Mouse (Mus musculus): ENCODE data around the gene Tnks2. TPM values are rescaled to one million over a fixed set of nuclear protein-coding genes. Genes with fewer than 3 reads are reported as not detected.

Tnks2 gene
- total RNA-seq (2021), result 100 to 1,000 TPM; 106 to 115 TPM
- long read RNA-seq, experiment 1, full-length matches to known transcripts, result 7 of 39 reads
- long read RNA-seq, experiment 1, partial matches to known transcripts, result 11 of 39 reads
- long read RNA-seq, experiment 1, other reads (novel, unspliced or antisense), result 21 of 39 reads
- long read RNA-seq, experiment 2, full-length matches to known transcripts, result 8 of 39 reads
- long read RNA-seq, experiment 2, partial matches to known transcripts, result 22 of 39 reads
- long read RNA-seq, experiment 2, other reads (novel, unspliced or antisense), result 9 of 39 reads

GRCm38 (mm10) chr19:36833788-36834531 lies at the start of gene Tnks2:
Gene Tnks2 (plus strand): TSS chr19:36834232.
- intact Hi-C loops (cut with DNase I), result loop anchor here (2.0 kb wide), 1 partner anchor 17 kb away; no protein-coding TSS in a partner anchor
- DNase-seq, result peak; percentile 95 to 96

GRCm38 (mm10) chr19:36789873-36790733 lies 43.9 kb upstream of the Tnks2 start:
- intact Hi-C loops (cut with DNase I), result no loop called here
- no peak for DNase-seq

GRCm38 (mm10) chr19:36792589-36792988 lies 41.4 kb upstream of the Tnks2 start:
- intact Hi-C loops (cut with DNase I), result no loop called here
- no peak for DNase-seq

GRCm38 (mm10) chr19:36793450-36793849 lies 40.6 kb upstream of the Tnks2 start:
- no peak for DNase-seq
- intact Hi-C loops (cut with DNase I), result no loop called here

GRCm38 (mm10) chr19:36794008-36794407 lies 40.0 kb upstream of the Tnks2 start:
- DNase-seq, result no peak
- intact Hi-C loops (cut with DNase I), result no loop called here

- DNase-seq, result no peak
Measured at GRCm38 (mm10) chr19:36795277-36795676, 38.8 kb upstream of the Tnks2 start.

GRCm38 (mm10) chr19:36796931-36797330 lies 37.1 kb upstream of the Tnks2 start:
- no peak for DNase-seq
- intact Hi-C loops (cut with DNase I), result no loop called here

More at GRCm38 (mm10) chr19:36795277-36795676, 38.8 kb upstream of the Tnks2 start:
- intact Hi-C loops (cut with DNase I), result no loop called here

- intact Hi-C loops (cut with DNase I), result no loop called here
- no peak for DNase-seq
Measured at GRCm38 (mm10) chr19:36800288-36800687, 33.7 kb upstream of the Tnks2 start.

GRCm38 (mm10) chr19:36801856-36802641 lies 32.0 kb upstream of the Tnks2 start:
- DNase-seq, result no peak
- intact Hi-C loops (cut with DNase I), result no loop called here

- intact Hi-C loops (cut with DNase I), result no loop called here
- DNase-seq, result no peak
Measured at GRCm38 (mm10) chr19:36803403-36803802, 30.6 kb upstream of the Tnks2 start.

- intact Hi-C loops (cut with DNase I), result no loop called here
- DNase-seq, result no peak
Measured at GRCm38 (mm10) chr19:36806842-36807241, 27.2 kb upstream of the Tnks2 start.

- intact Hi-C loops (cut with DNase I), result no loop called here
- no peak for DNase-seq
Measured at GRCm38 (mm10) chr19:36808426-36809105, 25.5 kb upstream of the Tnks2 start.

GRCm38 (mm10) chr19:36809476-36810168 lies 24.4 kb upstream of the Tnks2 start:
- intact Hi-C loops (cut with DNase I), result no loop called here
- DNase-seq, result no peak

GRCm38 (mm10) chr19:36812011-36812410 lies 22.0 kb upstream of the Tnks2 start:
- intact Hi-C loops (cut with DNase I), result no loop called here
- DNase-seq, result no peak

GRCm38 (mm10) chr19:36815396-36816271 lies 18.4 kb upstream of the Tnks2 start:
- intact Hi-C loops (cut with DNase I), result loop anchor here (2.0 to 5.0 kb wide), 3 partner anchors 19 to 107 kb away; partner anchors contain the start of gene Tnks2
- no peak for DNase-seq

- DNase-seq, result no peak
- intact Hi-C loops (cut with DNase I), result loop anchor here (5.0 kb wide), 2 partner anchors 59 to 104 kb away; no protein-coding TSS in a partner anchor
Measured at GRCm38 (mm10) chr19:36818141-36818885, 15.7 kb upstream of the Tnks2 start.

- no peak for DNase-seq
- intact Hi-C loops (cut with DNase I), result loop anchor here (5.0 kb wide), 2 partner anchors 58 to 103 kb away; no protein-coding TSS in a partner anchor
Measured at GRCm38 (mm10) chr19:36819199-36819598, 14.8 kb upstream of the Tnks2 start.
